Mouse (Mus musculus): Measurements from ENCODE around the gene Prrg3. TPM values are rescaled to one million over a fixed set of nuclear protein-coding genes. Genes with fewer than 3 reads are reported as not detected.

Gene Prrg3
- polyA plus RNA-seq, 1 experiment: 98.5 TPM

Other genes with a start within 250 kb of the Prrg3 start
- 5.1 and 6.6 TPM in 2 replicates for gene Vma21, start 146.7 kb upstream of the Prrg3 start, polyA plus RNA-seq (2012; rRNA removed)
- 0.20 and 0.25 TPM in 2 replicates for gene Gm1141, start 41.6 kb upstream of the Prrg3 start, polyA plus RNA-seq (2012; rRNA removed)
- gene Fate1, start 10.4 kb downstream of the Prrg3 start, polyA plus RNA-seq (2012; rRNA removed): 3.8 and 6.4 TPM in 2 replicates
- gene Cnga2, start 29.2 kb downstream of the Prrg3 start, polyA plus RNA-seq (2012; rRNA removed): 4.3 and 5.7 TPM in 2 replicates